Mouse (Mus musculus) left cerebral cortex, postnatal 4 days (tissue): ENCODE measurements at regions not wholly inside any gene's neighbourhood (a gene's known extent, or its start where the extent isn't known, plus 50 kb on each side); places are given as distances from the start of the nearest gene placed in this dataset.
A peak's percentile ranks its signal among the peaks of the same experiment; 100 is the strongest.

Source experiments
- DNase-seq: peaks from one replicate; pipeline ENCODE4 v3.0.0-alpha.2; 2022
- intact Hi-C: fragments of 180-260 bp; cut with DNase I; formaldehyde crosslinking; loops from one replicate; pipeline ENCODE4 v1.15.1; 2025

DNA sequence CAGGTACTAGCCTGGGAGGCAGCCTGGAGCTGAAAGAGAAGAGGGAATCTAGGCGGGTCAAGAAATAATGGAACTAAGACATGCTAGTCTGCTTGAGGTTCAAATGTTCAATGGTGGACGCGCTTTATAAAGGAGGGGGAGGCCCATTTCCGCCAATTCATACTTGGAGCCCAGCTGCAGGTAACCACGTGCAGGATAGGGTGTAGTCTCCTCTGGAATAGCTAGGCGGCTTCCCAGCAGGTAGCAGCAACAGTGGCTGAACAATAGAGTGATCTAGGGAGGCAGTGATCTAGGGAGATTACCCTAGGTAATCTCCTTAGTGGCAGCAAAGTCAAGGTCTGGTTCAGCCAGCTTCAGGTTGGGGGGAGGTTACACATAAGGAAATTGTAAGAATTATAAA, 134.6 kb downstream of the Sh2d4b start:
- intact Hi-C loops, result no loop called here

DNA sequence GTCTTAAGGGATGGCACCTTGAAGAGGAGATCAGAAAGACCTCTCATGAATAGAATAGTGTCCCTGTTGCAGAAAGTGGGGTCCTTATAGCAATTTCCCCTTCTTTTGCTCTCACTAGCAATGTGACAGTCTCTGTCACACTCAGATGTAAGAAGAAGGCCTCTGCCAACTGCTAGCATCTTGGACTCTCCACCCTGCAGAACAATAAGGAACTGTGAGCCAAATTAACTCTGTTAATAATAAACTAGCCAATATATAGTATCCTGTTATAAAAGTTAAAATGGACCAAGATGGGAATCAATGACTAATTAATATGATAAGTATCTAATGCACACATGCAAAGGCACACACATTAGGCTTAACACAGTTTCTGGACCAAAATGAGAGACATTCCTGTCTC, 152.5 kb downstream of the Sh2d4b start:
- DNase-seq, result no peak
- intact Hi-C loops, result no loop called here

More for the DNA sequence above, 134.6 kb downstream of the Sh2d4b start:
- no peak for DNase-seq

DNA sequence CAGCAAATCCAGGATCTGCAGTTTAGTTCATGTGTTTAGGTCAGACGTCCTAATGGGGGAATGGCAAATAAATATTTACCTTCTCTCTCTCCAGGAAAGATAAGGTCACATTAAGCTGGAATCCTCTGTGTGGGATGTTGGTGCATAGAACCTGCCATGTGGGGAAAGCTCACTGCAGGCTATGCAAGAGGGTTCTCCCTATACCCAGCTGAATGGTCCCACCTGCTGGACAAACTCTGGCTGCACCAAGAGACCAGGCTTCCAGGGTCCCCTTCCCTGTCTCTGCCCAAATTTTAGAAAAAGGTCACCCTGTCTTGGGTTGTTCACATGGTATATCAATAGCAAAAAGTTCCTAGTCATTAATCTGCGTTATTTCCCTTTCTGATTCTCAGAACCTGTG, 161.2 kb downstream of the Sh2d4b start:
- peak; percentile 45 for DNase-seq
- intact Hi-C loops, result no loop called here

DNA sequence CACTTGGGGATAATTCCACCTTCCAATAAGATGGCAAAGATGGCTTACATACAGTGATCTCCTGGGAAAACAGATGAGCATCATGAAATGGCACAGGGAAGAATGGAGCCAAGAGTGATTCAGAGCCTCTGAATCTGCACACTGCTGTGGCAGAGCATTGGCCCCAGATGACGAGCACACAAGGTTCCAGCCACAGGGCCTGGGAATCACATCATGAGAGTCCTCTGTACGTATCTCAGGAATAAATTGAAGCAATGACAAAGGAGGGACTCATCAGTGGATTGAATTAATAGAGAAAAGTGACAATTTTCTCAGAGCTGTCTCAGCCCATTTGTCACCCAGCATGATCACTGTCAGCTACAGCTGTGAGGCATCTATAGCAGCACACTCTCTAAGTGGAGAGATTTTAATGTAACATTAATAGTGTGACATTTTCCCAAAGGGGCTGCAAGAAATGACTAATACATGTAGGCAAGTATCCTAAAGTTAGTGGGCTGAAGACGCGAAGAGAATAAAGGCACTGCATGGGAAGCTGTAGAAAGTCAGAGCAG, 184.0 kb downstream of the Sh2d4b start:
- intact Hi-C loops, result no loop called here
- no peak for DNase-seq

DNA sequence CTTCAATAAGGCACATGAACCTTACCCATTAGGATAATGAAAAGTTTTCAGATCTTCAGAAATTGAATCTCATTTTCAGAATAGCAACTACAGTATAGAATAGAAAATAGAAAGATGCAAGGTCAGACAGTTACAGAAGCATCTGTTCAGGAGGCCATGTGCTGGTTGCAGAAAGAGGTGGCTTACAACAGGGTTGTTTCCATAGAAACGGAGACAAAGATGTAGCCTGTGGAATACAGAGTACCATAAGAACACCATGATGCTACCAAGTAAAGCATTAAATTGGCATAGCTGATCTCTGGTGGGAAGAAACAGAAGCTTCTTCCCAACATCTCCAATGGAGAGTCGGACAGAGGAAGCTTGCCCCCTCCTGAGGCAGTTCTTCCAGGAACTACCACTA, 185.6 kb downstream of the Sh2d4b start:
- intact Hi-C loops, result no loop called here
- no peak for DNase-seq

DNA sequence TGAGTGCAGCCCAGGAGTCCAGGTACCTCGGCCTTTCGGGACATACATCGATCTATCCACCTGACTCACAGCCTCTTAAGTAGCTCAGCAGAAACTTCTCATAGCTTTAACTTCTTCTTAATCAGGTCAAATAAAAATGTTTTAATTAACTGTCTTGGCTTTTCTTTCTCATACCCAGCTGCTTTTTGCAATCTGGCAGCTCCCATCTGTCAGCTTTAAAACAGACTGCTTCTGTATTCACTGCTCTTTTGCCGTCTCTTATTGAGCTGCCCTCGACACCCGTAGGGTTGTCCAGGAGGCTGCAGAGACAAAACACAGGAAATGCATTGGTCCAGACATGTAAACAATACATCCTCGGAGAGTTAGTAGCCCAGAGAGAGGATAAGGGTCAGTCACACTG, 189.6 kb downstream of the Sh2d4b start:
- intact Hi-C loops, result no loop called here
- DNase-seq, result no peak

DNA sequence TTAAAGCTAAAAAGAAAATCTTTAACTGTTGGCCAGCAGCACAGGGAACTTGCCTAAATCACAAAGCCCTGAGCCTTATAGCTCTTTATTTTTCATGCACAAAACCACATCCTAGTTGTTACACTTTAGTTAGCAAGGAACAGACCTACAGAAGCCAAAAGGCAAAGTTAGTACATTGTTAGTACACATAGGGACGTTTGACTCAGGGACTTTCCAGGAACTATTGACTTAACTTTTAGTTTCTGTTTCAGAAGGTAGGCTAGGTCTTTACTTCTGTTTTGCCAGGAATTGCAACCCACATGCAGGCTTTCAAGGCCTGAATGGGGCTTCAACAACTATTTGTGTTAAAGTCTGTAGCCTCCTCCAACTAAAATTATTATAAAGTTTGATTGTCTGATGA, 211.4 kb downstream of the Sh2d4b start:
- no peak for DNase-seq
- intact Hi-C loops, result no loop called here

DNA sequence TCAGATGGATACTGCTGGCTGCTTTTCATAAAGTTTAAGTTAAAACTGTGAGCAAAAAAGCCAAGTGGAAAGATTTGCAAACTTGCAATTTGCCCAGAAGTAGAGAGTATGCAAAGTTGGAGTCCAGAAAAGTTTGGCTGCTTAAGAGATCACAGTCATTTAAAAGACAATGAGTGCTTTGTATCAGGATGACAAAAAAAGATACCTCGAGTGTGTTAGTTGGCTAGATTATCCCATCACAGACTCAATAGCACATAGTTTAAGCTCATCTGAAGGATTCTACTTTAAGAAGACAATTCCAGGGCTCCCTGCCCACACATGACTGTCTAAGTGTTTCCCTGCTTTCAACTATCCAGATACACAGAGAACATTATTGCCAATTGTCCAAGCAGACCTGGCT, 239.5 kb downstream of the Sh2d4b start:
- intact Hi-C loops, result no loop called here
- no peak for DNase-seq
